Mouse (Mus musculus) CH12F3 (cell line): ENCODE results near the gene Cxcl14.

Experiments
- in situ Hi-C: fragments of 300-500 bp; cut with MboI; formaldehyde crosslinking; loops from 2 replicates; pipeline ENCODE4 v1.14.3; 2020; ENCODE audit warnings: low sequenced_read_pairs

Cxcl14 gene

GRCm38 (mm10) chr13:56289998-56290397, 6.4 kb downstream of the Cxcl14 start:
- in situ Hi-C loops: no loop called here

- in situ Hi-C loops: no loop called here
These were observed 7.1 kb downstream of the Cxcl14 start for GRCm38 (mm10) chr13:56289261-56289660.

GRCm38 (mm10) chr13:56288601-56289000, 7.8 kb downstream of the Cxcl14 start:
- in situ Hi-C loops: no loop called here

GRCm38 (mm10) chr13:56287091-56287490, 9.3 kb downstream of the Cxcl14 start:
- in situ Hi-C loops: no loop called here

- in situ Hi-C loops: no loop called here
These were observed 13.0 kb downstream of the Cxcl14 start for GRCm38 (mm10) chr13:56283321-56283720.

- in situ Hi-C loops: no loop called here
These were observed 16.0 kb downstream of the Cxcl14 start for GRCm38 (mm10) chr13:56280356-56280755.

- in situ Hi-C loops: no loop called here
These were observed 16.9 kb downstream of the Cxcl14 start for GRCm38 (mm10) chr13:56279439-56279838.

- in situ Hi-C loops: no loop called here
These were observed 21.2 kb downstream of the Cxcl14 start for GRCm38 (mm10) chr13:56275171-56275570.

- in situ Hi-C loops: loop anchor here (5.0 kb wide), 1 partner anchor 162 kb away; no protein-coding TSS in a partner anchor
These were observed 26.2 kb downstream of the Cxcl14 start for GRCm38 (mm10) chr13:56270124-56270523.

GRCm38 (mm10) chr13:56267396-56267795, 29.0 kb downstream of the Cxcl14 start:
- in situ Hi-C loops: no loop called here

GRCm38 (mm10) chr13:56266435-56266834, 29.9 kb downstream of the Cxcl14 start:
- in situ Hi-C loops: no loop called here

- in situ Hi-C loops: no loop called here
These were observed 30.7 kb downstream of the Cxcl14 start for GRCm38 (mm10) chr13:56265661-56266060.

GRCm38 (mm10) chr13:56262269-56262668, 34.1 kb downstream of the Cxcl14 start:
- in situ Hi-C loops: loop anchor here (5.0 kb wide), 1 partner anchor 65 kb away; no protein-coding TSS in a partner anchor

GRCm38 (mm10) chr13:56260344-56260780, 36.0 kb downstream of the Cxcl14 start:
- in situ Hi-C loops: loop anchor here (5.0 kb wide), 1 partner anchor 63 kb away; no protein-coding TSS in a partner anchor

- in situ Hi-C loops: loop anchor here (5.0 kb wide), 1 partner anchor 63 kb away; no protein-coding TSS in a partner anchor
These were observed 36.5 kb downstream of the Cxcl14 start for GRCm38 (mm10) chr13:56259926-56260250.

GRCm38 (mm10) chr13:56259021-56259925, 37.1 kb downstream of the Cxcl14 start:
- in situ Hi-C loops: no loop called here

GRCm38 (mm10) chr13:56258196-56259020, 37.9 kb downstream of the Cxcl14 start:
- in situ Hi-C loops: no loop called here

- in situ Hi-C loops: no loop called here
These were observed 38.7 kb downstream of the Cxcl14 start for GRCm38 (mm10) chr13:56257469-56258153.

- in situ Hi-C loops: no loop called here
These were observed 39.5 kb downstream of the Cxcl14 start for GRCm38 (mm10) chr13:56256716-56257299.

- in situ Hi-C loops: no loop called here
These were observed 43.0 kb downstream of the Cxcl14 start for GRCm38 (mm10) chr13:56253379-56253778.
